Mouse (Mus musculus): Measurements from ENCODE around the gene Bin2. TPM values are rescaled to one million over a fixed set of nuclear protein-coding genes. Genes with fewer than 3 reads are reported as not detected.
A peak's percentile ranks its signal among the peaks of the same experiment; 100 is the strongest.
"Not testable (repeated sequence)": the region's sequence is repeated elsewhere in the genome, so short reads cannot be mapped to it uniquely, and the experiment has no call there.

The Bin2 gene
- polyA plus RNA-seq, 1 experiment from 2014 or later, result 3.2 TPM

DNA sequence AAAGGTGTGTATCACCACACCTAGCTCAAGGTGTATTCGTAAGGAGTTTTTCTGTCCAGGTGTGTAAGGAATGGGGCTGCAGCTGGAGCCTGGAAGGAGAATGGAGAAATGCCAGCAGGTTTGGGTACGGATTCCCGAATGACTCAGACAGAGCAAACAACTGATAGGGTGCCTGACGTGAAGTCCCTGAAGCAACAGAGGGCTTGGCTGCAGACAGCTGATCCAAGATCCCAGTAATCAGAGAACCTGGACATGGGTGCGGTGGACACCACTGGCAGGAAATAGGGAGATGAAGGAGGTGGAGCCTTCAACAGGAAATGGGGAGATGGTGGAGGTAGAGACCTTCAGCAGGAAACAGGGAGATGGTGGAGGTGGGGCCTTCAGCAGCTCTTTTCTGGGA, 37.0 kb downstream of the Bin2 start:
- no peak overlapping the region for H3K4me3 ChIP-seq
- H3K27ac ChIP-seq (replicated peaks), result no peak overlapping the region
- H3K9ac ChIP-seq, result no peak overlapping the region
- H3K36me3 ChIP-seq, result no peaks in the 10 kb centered on the region
- H3K27me3 ChIP-seq (replicated peaks), result peaks cover 42% of the 10 kb centered on the region
- peaks cover 28% of the 10 kb centered on the region for H3K4me1 ChIP-seq
- ATAC-seq (ENCODE audit: extremely low read depth, insufficient number of reproducible peaks, low FRiP score, low TSS enrichment), result no peak
- no peak overlapping the region for H3K4me2 ChIP-seq
- H3K9me3 ChIP-seq, result no peaks in the 10 kb centered on the region
- WGBS, result 60% methylated on average over 5 of the region's 5 CpGs

DNA sequence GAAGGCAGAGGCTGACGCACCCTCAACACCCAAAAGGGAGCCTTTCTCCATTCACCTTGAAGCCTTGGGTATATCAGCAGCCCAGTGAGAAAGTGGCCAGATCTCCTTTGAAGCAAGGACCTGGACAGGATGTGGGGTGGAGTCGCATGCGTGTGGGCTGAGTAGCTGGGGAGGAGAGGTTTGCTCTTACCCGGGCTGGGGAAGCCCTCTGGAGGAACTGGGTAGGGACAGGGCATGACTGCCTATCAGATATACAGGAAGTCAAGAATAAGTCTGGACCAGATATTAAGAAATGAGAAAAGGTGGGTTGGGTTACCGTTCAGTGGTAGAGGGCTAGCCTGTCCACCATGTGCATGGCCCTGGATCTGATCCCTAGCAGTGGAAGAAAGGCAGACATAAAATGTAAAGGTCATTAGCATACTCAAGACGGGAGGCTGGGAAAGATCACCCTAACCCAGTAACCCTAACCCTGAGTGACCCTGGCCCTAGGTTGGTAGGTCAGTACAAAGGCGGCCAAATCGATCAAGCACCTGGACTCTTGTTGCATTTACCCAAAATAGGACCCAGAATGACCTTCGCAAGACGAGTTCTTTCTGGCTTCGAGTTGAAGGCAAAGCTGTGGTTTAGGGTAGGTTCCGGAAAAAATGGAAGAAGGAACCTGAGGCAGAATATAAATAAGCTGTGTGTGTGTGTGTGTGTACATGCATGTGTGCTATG, 37.7 kb downstream of the Bin2 start:
- no peak for ATAC-seq (ENCODE audit: extremely low read depth, insufficient number of reproducible peaks, low FRiP score, low TSS enrichment)

DNA sequence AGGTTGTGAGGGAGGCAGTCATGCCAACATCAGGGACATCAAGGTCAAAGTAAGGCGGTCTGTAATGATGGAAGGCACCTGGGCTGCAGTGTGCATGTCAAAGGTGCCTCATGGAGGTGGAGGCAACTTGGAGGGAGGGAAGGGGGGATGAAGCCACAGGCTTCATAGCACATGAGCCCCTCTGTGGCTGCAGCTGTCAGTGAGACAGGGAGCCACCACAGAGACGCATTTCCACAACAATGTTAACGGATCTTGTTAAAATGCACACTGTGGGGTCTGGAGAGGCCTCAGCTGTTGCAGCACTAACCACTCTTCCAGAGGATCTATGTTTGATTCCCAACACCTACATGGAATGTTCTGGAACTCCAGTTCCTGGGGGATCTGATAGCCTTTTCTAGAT, 39.2 kb downstream of the Bin2 start:
- Histone ChIP-seq H3K4me2 (no peak overlapping the region), H3K27me3 (replicated peaks) (peaks cover 20% of the 10 kb centered on the region), H3K4me1 (peaks cover 13% of the 10 kb centered on the region), H3K27ac (replicated peaks) (no peak overlapping the region), H3K4me3 (no peak overlapping the region), H3K36me3 (no peaks in the 10 kb centered on the region), H3K9me3 (no peaks in the 10 kb centered on the region), H3K9ac (no peak overlapping the region)
- WGBS, result 80% methylated on average over 3 of the region's 3 CpGs
- ATAC-seq (ENCODE audit: extremely low read depth, insufficient number of reproducible peaks, low FRiP score, low TSS enrichment), result no peak

More for the DNA sequence above, 37.7 kb downstream of the Bin2 start:
- no peaks in the 10 kb centered on the region for H3K36me3 ChIP-seq
- H3K27ac ChIP-seq (replicated peaks), result 0 out of 2 replicates have a peak overlapping the region, but pooled peaks have one; percentile 5
- no peak overlapping the region for H3K4me3 ChIP-seq
- H3K9me3 ChIP-seq, result no peaks in the 10 kb centered on the region
- 77% methylated on average over 12 of the region's 12 CpGs for WGBS
- H3K9ac ChIP-seq, result no peak overlapping the region
- H3K4me1 ChIP-seq, result peaks cover 24% of the 10 kb centered on the region
- H3K27me3 ChIP-seq (replicated peaks), result peaks cover 34% of the 10 kb centered on the region
- no peak overlapping the region for H3K4me2 ChIP-seq

DNA sequence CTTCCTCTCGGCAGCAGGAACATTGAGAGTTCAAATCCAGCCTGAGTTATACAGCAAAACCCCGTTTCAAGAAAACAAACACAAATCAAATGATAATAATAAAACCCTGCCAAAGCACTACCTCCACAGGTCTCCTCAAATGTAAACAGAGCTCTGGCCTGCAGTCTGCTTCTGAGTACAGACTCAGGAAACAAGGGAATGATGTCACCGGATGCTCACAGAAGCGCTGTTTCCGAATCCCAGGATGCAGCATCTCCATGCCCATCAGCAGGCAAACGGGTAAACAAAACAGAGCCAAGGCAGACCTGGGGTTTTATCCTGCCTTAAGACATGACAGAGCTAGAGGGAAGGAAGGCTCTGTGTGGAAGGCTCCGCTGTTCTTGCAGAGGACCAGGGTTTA, 40.6 kb downstream of the Bin2 start:
- 48% methylated on average over 7 of the region's 7 CpGs for WGBS
- Histone ChIP-seq H3K9ac (no peak overlapping the region), H3K27ac (replicated peaks) (peak overlapping the region; percentile 51; the same call in 1 of the 2 replicates), H3K9me3 (no peaks in the 10 kb centered on the region), H3K4me2 (no peak overlapping the region), H3K4me3 (no peak overlapping the region), H3K36me3 (no peaks in the 10 kb centered on the region), H3K27me3 (replicated peaks) (peaks cover 9% of the 10 kb centered on the region), H3K4me1 (peaks cover 12% of the 10 kb centered on the region)
- no peak for ATAC-seq (ENCODE audit: extremely low read depth, insufficient number of reproducible peaks, low FRiP score, low TSS enrichment)

DNA sequence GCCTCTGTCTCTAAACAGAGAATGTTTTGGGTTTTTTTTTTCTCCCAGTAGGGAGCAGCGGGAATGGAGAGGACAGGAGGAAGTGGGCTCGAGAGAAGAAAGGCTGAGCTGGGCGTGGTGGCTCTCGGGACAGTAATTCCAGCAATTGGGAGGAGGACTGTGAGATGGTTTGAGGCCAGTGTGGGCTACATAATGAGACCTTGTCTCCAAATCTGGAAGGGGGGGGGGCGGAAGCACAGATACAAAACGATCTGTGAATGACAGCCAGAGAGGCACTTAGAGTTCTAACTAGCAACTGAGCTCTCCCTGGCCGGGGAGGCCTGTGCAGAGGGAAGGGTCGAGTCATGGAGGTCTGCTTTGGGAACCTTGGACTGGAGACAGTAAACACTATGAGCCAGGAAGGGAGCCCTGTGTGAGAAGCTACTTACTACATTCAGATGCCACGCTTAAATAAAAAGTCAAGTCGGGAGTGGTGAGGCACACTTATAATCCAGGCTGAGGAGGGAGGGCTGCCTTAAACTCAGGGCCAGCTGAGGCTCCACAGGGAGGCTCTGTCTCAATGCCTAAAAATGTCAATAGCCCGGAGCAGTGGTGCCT, 41.5 kb downstream of the Bin2 start:
- Histone ChIP-seq H3K27me3 (replicated peaks) (no peaks in the 10 kb centered on the region; the same call in 1 of the 2 replicates), H3K4me2 (peak overlapping the region; percentile 33; the same call in 1 of the 2 replicates), H3K9me3 (no peaks in the 10 kb centered on the region), H3K4me3 (no peak overlapping the region), H3K27ac (replicated peaks) (peak overlapping the region; percentile 51), H3K36me3 (no peaks in the 10 kb centered on the region), H3K4me1 (peaks cover 12% of the 10 kb centered on the region), H3K9ac (peak overlapping the region; percentile 38; the same call in 1 of the 2 replicates)
- 6% methylated on average over 11 of the region's 11 CpGs for WGBS
- no peak for ATAC-seq (ENCODE audit: extremely low read depth, insufficient number of reproducible peaks, low FRiP score, low TSS enrichment)

DNA sequence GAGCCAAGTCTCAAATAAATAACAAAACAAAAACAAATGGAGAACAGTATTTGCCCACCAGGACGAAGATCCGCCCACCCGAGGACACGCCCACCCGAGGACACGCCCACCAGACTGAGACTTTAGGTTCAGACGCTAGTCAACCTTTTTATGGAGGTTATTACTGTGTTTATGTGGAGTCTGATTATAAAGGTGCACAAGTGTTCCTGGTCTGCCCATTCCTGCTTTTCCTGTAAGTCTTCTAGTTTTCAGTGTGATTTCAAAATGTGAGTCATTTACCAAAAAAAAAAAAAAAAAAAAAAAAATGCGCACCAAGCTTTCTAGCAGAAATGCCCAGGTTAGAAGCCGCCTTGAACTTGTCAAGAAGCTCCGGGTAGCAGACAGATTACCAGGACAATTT, 42.1 kb downstream of the Bin2 start:
- H3K9me3 ChIP-seq, result no peaks in the 10 kb centered on the region
- no peak overlapping the region for H3K4me3 ChIP-seq
- H3K27ac ChIP-seq (replicated peaks), result peak overlapping the region; percentile 51; the same call in 1 of the 2 replicates
- ATAC-seq (ENCODE audit: extremely low read depth, insufficient number of reproducible peaks, low FRiP score, low TSS enrichment), result no peak
- WGBS, result 24% methylated on average over 10 of the region's 10 CpGs
- H3K9ac ChIP-seq, result no peak overlapping the region; the same call in 1 of the 2 replicates
- H3K36me3 ChIP-seq, result no peaks in the 10 kb centered on the region
- H3K4me2 ChIP-seq, result peak overlapping the region; percentile 33; the same call in 1 of the 2 replicates
- no peaks in the 10 kb centered on the region for H3K27me3 ChIP-seq (replicated peaks)
- peaks cover 12% of the 10 kb centered on the region for H3K4me1 ChIP-seq

DNA sequence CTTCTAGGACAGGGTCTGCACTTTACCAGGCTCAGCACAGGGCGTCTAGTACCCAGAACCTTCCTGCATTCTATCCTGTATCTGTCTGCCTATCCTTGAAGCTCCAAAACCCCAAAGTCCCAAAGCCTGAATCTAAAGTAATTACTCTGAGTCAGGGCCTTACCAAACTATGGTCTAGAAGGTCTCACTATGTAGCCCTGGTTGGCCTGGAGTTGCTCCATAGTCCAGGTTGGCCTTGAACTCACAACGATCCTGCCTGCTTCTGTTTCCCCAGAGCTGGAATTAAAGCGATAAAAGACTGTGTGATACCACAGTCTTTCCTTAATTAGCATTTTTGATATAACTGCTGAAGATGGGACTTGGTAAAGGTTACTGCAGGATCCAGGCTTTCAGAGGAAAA, 44.9 kb downstream of the Bin2 start:
- Histone ChIP-seq H3K9ac (no peak overlapping the region), H3K27me3 (replicated peaks) (no peaks in the 10 kb centered on the region), H3K4me2 (no peak overlapping the region), H3K36me3 (peaks cover 16% of the 10 kb centered on the region), H3K4me1 (peaks cover 12% of the 10 kb centered on the region), H3K4me3 (no peak overlapping the region), H3K9me3 (no peaks in the 10 kb centered on the region), H3K27ac (replicated peaks) (no peak overlapping the region)
- no peak for ATAC-seq (ENCODE audit: extremely low read depth, insufficient number of reproducible peaks, low FRiP score, low TSS enrichment)
- 86% methylated on average over 3 of the region's 3 CpGs for WGBS

DNA sequence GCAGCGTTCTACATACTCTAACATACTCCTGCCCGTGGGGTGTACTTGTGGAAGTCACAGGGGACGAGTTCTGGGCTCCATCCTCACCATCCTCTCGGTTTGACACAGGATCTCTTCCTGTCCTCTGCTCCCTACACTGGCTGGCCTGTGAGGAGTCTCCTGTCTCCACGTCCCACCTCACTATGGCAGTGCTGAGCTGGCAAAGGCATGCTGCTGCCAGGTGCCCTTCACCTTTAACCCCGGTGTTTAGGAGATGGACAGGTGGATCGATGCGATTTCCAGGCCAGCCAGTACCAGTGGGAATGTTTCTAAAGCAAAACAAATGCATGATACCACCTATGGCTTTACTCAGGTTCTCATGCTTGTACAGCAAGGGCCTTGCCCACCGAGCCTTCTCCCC, 45.6 kb downstream of the Bin2 start:
- H3K27ac ChIP-seq (replicated peaks), result no peak overlapping the region
- H3K9ac ChIP-seq, result no peak overlapping the region
- no peaks in the 10 kb centered on the region for H3K9me3 ChIP-seq
- peaks cover 12% of the 10 kb centered on the region for H3K4me1 ChIP-seq
- H3K4me3 ChIP-seq, result no peak overlapping the region
- no peaks in the 10 kb centered on the region for H3K27me3 ChIP-seq (replicated peaks)
- 84% methylated on average over 9 of the region's 9 CpGs for WGBS
- H3K4me2 ChIP-seq, result no peak overlapping the region
- peaks cover 23% of the 10 kb centered on the region for H3K36me3 ChIP-seq
- ATAC-seq (ENCODE audit: extremely low read depth, insufficient number of reproducible peaks, low FRiP score, low TSS enrichment), result no peak

DNA sequence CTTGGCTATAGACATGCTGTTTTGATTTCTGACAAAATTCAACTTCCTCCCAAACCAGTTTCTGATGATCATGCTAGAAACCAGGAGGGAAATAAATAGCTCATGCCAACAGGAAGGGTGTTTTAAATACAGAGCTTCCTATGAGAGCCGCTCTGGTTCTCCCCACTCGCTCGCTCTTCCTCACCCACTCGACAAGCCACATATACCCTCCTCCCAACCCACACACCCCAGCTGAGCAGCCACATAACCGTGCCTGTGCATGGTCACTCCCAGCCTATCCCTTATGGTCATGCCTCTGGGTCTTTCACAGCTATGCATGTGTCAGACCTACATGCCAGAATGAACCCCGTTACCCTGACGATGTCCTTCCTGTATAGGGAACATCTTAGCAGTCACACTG, 47.2 kb downstream of the Bin2 start:
- Histone ChIP-seq H3K9me3 (no peaks in the 10 kb centered on the region), H3K4me3 (no peak overlapping the region), H3K4me2 (no peak overlapping the region), H3K27me3 (replicated peaks) (no peaks in the 10 kb centered on the region), H3K4me1 (0 out of 2 replicates have a peak, but pooled peaks cover under 1% of the 10 kb centered on the region), H3K27ac (replicated peaks) (peak overlapping the region; percentile 22), H3K9ac (peak overlapping the region; percentile 9; the same call in 1 of the 2 replicates), H3K36me3 (peaks cover 38% of the 10 kb centered on the region)
- ATAC-seq (ENCODE audit: extremely low read depth, insufficient number of reproducible peaks, low FRiP score, low TSS enrichment), result no peak
- WGBS, result 78% methylated on average over 7 of the region's 7 CpGs

DNA sequence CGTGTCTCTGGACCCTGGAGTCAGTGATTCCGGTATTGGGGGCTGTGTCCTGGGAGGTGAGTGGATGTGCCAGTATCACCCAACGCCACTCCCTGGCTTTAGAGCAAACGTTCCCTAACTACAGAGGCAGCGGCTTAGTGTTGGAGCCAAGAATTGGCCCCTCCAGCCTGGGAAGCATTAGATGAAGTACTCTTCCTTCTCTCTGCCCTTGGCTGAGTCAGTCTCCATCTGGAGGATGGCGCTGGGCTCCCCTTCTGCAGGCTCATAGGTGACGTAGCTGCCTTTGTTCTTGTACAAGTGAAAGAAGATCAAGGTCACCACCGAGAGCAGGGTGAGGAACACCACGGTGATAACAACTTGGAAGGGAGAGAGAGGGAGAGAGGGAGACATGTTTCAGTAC, 47.7 kb downstream of the Bin2 start:
- not testable (repeated sequence) for H3K9ac ChIP-seq; H3K4me3 ChIP-seq; H3K9me3 ChIP-seq; ATAC-seq (ENCODE audit: extremely low read depth, insufficient number of reproducible peaks, low FRiP score, low TSS enrichment); H3K4me1 ChIP-seq; H3K27me3 ChIP-seq (replicated peaks); H3K4me2 ChIP-seq
- peak overlapping the region; percentile 22; the same call in 1 of the 2 replicates for H3K27ac ChIP-seq (replicated peaks)
- 57% methylated on average over 9 of the region's 9 CpGs for whole genome bisulfite sequencing
- H3K36me3 ChIP-seq, result peaks cover 41% of the 10 kb centered on the region

DNA sequence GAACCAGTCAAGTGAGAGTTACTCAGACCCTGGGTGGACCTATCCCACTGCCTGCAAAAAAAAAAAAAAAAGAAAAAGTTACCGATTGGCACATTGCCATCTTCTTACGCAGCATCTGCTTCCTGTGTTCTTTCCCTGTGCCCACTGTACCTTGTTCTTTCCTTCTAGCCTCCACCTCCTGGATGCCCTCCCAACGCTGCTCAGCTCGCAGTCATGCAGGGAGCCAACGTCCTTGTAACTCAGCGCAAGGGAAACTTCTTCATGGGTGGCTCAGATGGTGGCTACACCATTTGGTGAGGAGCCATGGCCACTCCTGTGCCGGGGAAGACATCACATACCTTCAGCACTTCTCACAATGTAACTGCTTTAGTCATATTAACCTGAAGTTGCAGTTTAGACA, 50.2 kb downstream of the Bin2 start:
- H3K27me3 ChIP-seq (replicated peaks), result no peaks in the 10 kb centered on the region
- no peak overlapping the region for H3K4me3 ChIP-seq
- peaks cover 41% of the 10 kb centered on the region for H3K36me3 ChIP-seq
- no peak overlapping the region for H3K27ac ChIP-seq (replicated peaks)
- ATAC-seq (ENCODE audit: extremely low read depth, insufficient number of reproducible peaks, low FRiP score, low TSS enrichment), result no peak
- no peak overlapping the region for H3K9ac ChIP-seq
- H3K9me3 ChIP-seq, result no peaks in the 10 kb centered on the region
- no peak overlapping the region for H3K4me2 ChIP-seq
- peaks cover 11% of the 10 kb centered on the region for H3K4me1 ChIP-seq
- WGBS, result 75% methylated on average over 7 of the region's 7 CpGs

Measured in heart, embryonic 13.5 days (tissue).